Mouse (Mus musculus): ENCODE data around the gene Iqgap2. TPM values are rescaled to one million over a fixed set of nuclear protein-coding genes. Genes with fewer than 3 reads are reported as not detected.

Iqgap2 gene
- total RNA-seq (2021): 10 to 100 TPM; 12.2 to 21.9 TPM

DNA sequence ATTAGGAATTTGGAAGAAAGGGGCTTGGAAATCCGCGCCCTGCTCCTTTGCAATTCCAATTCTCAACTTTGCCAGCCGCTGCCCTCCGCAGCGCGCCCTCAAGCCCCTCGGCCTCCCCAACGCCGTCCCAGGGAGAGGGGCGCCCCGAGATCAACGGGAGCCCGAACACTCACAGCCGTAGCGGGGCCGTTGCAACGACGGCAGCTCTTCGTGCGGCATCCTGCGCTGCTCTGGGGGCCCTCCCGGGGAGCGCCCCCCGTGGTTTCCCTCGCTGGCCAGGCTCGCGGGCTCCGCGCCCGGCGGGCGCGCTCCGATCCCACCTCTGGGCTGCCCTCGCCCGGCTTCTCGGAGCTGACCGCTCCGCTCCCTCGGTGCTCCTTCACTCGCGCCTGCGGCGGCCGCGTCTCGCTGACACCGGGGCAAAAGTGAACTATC, at the start of gene Iqgap2:
TSS of gene Iqgap2 (minus strand) at position 432 of the 435 bp plus-strand sequence.
- DNase-seq (ENCODE audit: low spot score in 2 of 2): no peak
- intact Hi-C loops (cut with DNase I): loop anchor here (5.0 to 10.0 kb wide), 3 partner anchors 63 to 147 kb away; no protein-coding TSS in a partner anchor

GRCm38 (mm10) chr13:95940811-95941210, 49.1 kb upstream of the Iqgap2 start:
- no peak for DNase-seq (ENCODE audit: low spot score in 2 of 2)
- intact Hi-C loops (cut with DNase I): loop anchor here (10.0 kb wide), 1 partner anchor 376 kb away; no protein-coding TSS in a partner anchor

GRCm38 (mm10) chr13:95924201-95924621, 32.5 kb upstream of the Iqgap2 start:
- intact Hi-C loops (cut with DNase I): no loop called here
- DNase-seq (ENCODE audit: low spot score in 2 of 2): no peak

- no peak for DNase-seq (ENCODE audit: low spot score in 2 of 2)
- intact Hi-C loops (cut with DNase I): no loop called here
Measured at GRCm38 (mm10) chr13:95922626-95923025, 30.9 kb upstream of the Iqgap2 start.

DNA sequence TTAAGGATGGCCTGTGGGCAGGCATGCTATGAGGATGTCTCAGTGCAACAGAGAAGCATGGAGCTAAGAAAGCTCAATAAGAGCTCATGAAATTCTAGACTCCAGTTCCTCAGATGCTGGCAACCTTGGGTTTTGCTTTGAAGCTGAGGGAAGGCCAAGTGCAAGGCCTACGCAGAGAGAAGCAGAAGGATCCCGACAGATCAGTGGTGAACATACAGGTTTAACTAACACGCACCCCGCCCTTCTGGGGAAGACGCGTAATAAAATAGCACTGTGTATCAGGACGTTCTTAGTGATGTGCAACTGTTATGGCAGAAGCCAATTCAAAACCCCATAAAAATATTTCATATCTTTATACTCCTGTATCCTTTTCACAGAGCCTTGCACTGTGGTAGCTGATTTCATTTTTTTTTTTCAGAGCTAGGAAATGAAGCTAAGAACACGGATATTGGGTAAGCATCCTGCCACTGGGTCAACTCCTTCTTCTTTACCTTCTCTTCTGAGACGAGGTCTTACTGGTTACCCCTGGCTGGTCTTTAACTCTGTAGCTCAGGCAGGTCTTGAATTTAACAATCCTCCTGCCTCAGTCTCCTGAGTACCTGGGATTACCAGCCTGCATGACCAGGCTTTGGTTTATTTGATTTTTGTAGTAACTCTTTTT, 27.0 kb upstream of the Iqgap2 start:
- DNase-seq (ENCODE audit: low spot score in 2 of 2): no peak
- intact Hi-C loops (cut with DNase I): no loop called here

DNA sequence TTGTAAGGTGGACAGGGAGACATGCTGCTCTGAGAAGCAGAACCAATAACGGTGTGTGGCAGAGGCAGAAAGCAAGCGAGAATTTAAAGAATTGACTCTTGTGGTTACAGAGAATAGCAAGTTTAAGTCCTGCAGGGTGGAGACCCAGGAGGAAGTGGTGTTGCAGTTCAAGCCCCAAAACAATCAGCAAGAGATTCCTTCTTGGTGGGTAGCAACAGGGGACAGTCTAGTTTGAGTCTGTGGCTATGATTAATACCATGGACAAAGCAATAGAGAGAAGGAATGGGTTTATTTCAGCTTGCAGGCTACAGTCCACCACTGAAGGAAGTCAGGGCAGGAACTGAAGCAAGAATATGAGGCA, 21.3 kb upstream of the Iqgap2 start:
- intact Hi-C loops (cut with DNase I): no loop called here
- DNase-seq (ENCODE audit: low spot score in 2 of 2): no peak

DNA sequence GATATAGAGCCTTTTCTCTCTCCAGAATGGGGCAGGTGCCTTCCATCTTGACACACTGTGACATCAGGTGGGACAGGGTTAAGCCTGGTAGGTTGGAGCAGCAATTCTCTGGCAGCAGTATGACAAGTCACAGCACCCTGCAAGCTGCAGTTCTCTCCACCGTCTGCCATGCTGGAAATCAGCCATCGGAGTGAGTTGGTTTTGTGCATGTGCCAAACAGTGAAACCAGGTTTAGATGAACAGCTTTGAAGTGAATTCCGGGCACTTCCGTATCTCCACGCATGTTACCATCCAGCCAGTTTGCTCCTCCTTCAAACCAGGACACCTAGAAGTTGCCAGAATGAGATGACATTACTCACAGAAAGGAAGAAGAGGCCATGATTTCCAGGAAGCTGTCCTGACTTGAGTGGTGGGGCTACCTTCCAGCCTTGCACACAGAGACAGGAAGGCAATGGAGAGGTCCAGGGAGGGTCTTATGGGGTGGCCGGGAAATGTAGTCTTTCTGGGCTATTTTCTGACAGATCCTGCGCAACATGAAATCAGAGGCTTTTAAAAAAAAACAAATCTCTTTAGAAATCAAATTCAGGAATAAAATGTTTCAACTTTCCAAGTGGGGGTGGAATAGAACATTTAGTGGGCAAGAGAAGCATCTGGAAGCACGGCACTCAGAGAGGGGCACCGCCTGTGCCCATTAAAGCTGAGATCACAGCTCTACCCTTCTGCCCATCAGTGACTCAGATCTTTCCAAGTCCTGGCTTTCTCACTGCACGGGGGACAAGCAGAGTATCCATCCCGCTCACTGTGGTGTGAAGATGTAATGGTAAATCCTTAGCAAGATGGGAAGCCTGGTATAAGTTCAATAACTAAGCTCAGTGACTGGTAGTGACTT, 20.7 kb upstream of the Iqgap2 start:
- peak; percentile 66 to 72 for DNase-seq (ENCODE audit: low spot score in 2 of 2)
- intact Hi-C loops (cut with DNase I): no loop called here

GRCm38 (mm10) chr13:95910270-95910669, 18.5 kb upstream of the Iqgap2 start:
- intact Hi-C loops (cut with DNase I): no loop called here
- DNase-seq (ENCODE audit: low spot score in 2 of 2): no peak

GRCm38 (mm10) chr13:95909244-95909643, 17.5 kb upstream of the Iqgap2 start:
- intact Hi-C loops (cut with DNase I): no loop called here
- DNase-seq (ENCODE audit: low spot score in 2 of 2): peak; percentile 17 to 45

- intact Hi-C loops (cut with DNase I): no loop called here
- DNase-seq (ENCODE audit: low spot score in 2 of 2): no peak
Measured at GRCm38 (mm10) chr13:95902696-95903095, 11.0 kb upstream of the Iqgap2 start.

DNA sequence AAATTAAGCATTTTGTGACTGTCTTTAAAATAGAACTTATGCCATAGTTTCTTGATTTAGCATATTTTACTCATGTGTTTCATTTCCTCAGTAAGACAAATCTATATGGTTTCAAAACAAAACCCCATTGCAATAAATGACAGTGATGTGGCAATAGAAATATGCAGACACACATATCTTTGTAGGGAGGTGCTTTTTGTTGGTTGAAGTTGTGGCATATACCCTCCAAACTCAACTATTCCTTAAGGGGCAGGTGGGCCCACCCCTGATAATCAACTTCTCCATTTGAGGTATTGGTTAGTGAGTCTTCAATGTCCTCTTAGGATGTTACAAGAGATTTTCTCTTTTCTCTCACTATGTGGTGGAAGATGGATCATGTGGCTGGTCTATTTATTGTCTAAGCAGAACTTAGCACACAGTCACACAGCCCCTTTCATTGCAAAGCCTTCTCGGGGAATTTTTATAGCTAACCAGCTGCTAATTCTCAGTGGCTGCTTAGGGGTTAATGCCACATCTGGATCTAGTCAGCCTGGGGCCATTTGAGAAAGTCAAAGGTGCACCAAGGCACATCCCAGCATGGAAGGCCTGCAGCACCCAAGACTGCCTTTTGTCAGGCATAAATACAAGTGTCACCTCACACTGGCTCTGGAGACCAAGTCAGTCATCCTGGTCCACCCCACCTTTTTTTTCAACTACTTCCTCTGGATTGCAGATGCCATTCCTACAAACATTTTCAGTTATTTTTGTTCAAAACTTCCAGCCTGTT, 8.3 kb upstream of the Iqgap2 start:
- DNase-seq (ENCODE audit: low spot score in 2 of 2): no peak
- intact Hi-C loops (cut with DNase I): loop anchor here (10.0 kb wide), 2 partner anchors 55 to 155 kb away; no protein-coding TSS in a partner anchor

DNA sequence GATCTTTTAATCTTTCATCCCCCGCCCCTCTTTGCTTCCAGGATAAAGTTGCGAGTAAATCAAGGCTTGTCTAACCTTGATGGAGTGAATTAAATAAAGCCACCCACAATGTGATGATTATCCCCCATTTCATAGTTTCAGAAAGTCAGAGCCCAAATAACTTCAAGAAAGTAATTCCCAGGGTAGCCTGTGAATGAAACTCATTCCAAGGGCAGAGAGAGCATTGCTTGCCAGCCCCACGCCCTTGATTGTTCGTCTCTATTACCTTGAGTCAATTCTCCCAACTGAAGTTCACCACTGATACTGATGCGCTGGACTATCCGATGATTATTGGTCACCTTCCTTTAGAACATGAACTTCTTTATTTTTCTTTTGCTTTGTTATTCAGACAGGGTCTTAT, 4.8 kb upstream of the Iqgap2 start:
- intact Hi-C loops (cut with DNase I): loop anchor here (10.0 kb wide), 2 partner anchors 58 to 152 kb away; no protein-coding TSS in a partner anchor
- DNase-seq (ENCODE audit: low spot score in 2 of 2): no peak

DNA sequence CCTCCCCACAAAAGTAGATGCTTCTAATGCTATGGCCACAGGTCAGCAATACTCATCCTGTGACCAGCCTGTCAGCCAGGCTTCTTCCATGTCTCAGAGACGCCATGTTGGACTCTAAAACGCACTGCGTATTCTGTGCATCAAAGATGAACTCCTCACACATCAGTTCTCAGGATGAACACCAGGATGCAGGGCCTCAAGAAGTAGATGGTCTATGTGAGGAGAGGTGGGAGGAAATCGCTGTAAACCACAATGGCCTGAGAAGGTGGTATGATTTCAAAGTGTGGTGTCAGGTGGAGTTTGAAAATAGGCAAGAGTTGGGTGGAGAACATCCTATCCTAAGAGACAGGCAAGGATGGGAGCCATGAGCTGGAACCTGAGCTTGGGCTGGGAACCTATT, 1.4 kb upstream of the Iqgap2 start:
- intact Hi-C loops (cut with DNase I): loop anchor here (2.0 to 10.0 kb wide), 4 partner anchors 62 to 148 kb away; no protein-coding TSS in a partner anchor
- no peak for DNase-seq (ENCODE audit: low spot score in 2 of 2)

- intact Hi-C loops (cut with DNase I): loop anchor here (2.0 to 10.0 kb wide), 4 partner anchors 62 to 148 kb away; no protein-coding TSS in a partner anchor
- DNase-seq (ENCODE audit: low spot score in 2 of 2): no peak
Measured at GRCm38 (mm10) chr13:95892611-95893145, 956 bp upstream of the Iqgap2 start.

DNA sequence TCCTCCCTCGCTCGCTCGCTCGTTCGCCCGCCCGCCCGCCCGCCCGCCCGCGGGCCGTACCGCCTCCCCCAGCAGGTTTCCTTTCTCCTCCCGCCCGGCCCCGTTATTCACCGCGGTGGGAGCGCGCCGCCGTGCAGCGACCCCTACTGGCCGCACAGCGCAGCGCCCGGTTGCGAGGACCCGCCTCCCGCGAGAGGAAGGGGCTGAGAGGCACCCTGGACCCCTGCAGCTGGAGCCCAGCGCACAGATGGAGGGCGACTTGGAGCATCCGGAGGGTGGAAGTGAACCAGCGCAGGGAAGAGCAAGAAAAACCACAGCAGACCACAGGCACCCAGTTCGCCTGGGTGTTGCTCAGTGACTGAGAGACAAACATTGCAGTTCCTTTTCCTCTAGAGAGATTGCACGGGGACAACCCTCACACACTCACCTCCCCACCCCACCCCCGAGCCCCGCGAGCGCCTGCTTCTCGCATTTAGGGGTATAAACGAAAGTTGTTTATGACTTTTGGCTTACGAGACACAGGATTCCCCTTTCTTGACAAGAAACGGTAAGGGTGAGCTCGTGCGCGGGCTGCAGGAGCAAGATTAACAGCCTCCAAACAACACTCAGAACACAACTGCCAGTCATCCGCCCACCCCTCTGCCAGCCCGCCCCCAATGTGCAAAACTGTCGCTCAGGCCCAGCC, 346 bp upstream of the Iqgap2 start:
- peak; percentile 79 to 82 for DNase-seq (ENCODE audit: low spot score in 2 of 2)
- intact Hi-C loops (cut with DNase I): loop anchor here (2.0 to 10.0 kb wide), 4 partner anchors 63 to 147 kb away; no protein-coding TSS in a partner anchor

DNA sequence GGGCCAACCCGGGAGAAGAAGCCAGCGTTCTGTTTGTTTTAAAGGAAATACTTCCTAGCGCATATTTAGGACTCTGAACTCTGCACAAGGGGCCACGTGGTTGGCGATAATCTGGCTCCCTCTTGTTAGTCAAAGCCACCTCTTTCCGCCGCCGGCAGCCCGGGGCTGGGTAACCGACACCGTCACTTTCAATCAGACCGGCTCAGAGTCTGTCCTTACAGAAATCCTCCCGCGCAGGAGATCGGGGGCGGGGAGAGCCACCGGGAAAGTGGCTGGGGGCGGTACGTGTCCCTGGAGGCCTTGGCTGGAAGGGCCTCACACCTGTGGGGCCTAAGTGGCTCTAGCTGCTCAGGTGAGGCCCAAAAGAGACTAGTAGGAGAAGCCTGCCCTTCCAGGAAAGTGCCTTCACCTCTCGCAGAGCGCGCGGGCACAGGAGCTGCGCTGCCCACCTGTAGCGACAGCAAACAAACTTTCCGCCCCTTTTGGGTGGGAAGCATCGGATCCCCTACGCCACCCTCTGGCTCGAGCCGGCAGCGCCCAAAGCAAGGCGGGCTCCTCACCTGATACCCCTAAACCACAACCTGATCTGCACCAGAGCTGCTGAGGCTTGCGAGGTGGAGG, 761 bp downstream of the Iqgap2 start:
- peak; percentile 38 to 48 for DNase-seq (ENCODE audit: low spot score in 2 of 2)
- intact Hi-C loops (cut with DNase I): loop anchor here (5.0 to 10.0 kb wide), 3 partner anchors 64 to 146 kb away; no protein-coding TSS in a partner anchor

DNA sequence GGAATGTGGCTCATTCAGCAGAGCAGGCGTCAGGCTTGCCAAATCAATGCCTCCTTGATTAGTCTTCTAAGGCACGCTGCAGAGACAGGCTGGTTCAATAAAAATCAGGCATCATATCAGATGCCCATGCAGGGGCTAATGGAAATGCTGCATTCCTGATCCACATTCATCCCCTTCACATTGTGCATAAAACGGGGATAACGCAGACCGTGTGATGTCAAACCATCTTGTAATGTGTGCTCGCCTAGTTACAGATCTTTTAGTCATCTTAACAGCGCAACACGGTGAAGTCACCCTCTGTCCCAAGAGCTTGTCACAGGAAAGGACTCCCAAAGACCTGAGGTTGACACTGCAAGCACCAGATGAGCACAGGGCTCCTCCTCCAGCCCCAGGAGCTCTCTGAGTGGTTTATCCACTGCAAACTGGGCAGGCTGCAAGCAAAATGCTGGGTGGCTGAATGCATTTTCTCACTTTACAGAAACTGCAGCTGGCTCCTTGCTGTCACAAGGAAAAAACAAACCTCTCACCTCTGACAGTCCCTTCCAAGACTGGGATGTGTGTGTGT, 1.7 kb downstream of the Iqgap2 start:
- DNase-seq (ENCODE audit: low spot score in 2 of 2): peak; percentile 23 to 28

DNA sequence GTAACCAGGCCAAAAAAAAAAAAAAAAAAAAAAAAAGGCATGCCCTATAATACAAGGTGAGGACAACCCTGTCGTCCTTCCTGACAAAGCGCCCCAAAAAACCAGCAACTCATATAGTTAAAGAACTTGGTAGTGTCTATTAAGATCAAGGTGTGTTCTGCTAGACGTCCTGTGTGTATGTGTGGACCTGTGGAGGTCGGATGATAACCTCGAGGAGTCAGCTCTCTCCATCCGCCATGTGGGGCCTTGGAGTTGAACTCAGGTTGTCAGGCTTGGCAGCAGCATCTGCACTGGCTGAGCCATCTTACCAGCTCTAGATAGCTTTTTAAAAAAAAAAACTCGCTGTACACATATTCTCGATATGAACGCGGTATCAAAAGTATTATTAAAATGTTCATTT, 2.4 kb downstream of the Iqgap2 start:
- intact Hi-C loops (cut with DNase I): no loop called here
- no peak for DNase-seq (ENCODE audit: low spot score in 2 of 2)

More for the DNA sequence above, 1.7 kb downstream of the Iqgap2 start:
- intact Hi-C loops (cut with DNase I): loop anchor here (5.0 to 10.0 kb wide), 3 partner anchors 63 to 145 kb away; no protein-coding TSS in a partner anchor
